In the genomic region with DNA sequence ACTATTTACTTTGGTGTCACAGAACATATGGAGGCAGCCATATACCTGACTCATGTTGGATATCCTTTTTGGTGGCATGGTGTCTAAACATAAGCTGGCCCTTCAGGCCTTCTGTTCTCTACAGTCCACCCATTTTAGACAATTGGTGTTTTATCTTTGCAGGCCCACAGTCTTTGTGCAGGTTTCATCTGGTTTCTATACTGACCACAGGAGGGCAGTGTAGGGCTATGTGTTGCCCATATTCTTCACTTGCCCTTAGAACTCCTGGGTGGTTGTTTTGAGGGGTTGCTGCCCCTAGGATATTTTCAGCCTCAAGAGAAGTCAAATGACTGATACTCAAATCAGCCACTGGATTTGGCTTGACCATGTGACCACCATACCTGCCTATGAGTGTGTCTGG, we compare ENCODE assay signal across 10 mouse cellular contexts. TPM values are rescaled to one million over a fixed set of nuclear protein-coding genes. Genes with fewer than 3 reads are reported as not detected.
DNase-seq lines count a peak whose midpoint lies in the region; ATAC-seq and TF ChIP-seq lines count a peak whose summit lies in the region.
"Had no signal": no experiment of that assay in that cellular context is flagged by ENCODE, and none has a peak within 500 bp of the region (broad histone marks: within the 10 kb centered on the region; RNA-seq: fewer than 3 reads in every experiment).

No protein-coding gene starts in this region.

- peak; percentile 50 for DNase-seq in embryo, embryonic 10 days (ENCODE audit: low spot score)
- DNase-seq in embryo, embryonic 9.5 days (ENCODE audit: extremely low spot score): no peak
- DNase-seq in lung, postnatal 0 days (ENCODE audit: low spot score): no peak
- DNase-seq in lung, adult 18-20 months: no peak
- DNase-seq in brain, adult 2 months (ENCODE audit: low read depth, low spot score): peak; percentile 24
- DNase-seq in naive thymus-derived CD4-positive, alpha-beta T cell, adult 2 months (ENCODE audit: low read depth): peak; percentile 50
- no peak for DNase-seq in hindbrain, embryonic 10.5 days (ENCODE audit: low spot score)
- no peak for DNase-seq in cerebellum, adult 8-10 months
- DNase-seq: right cerebral cortex, adult 18-20 months had no signal

- TF ChIP-seq EP300 in lung, postnatal 0 days (IDR thresholded peaks at IDR 0.05): no peak

- H3K9me3 ChIP-seq in lung, postnatal 0 days (ENCODE audit: low read length): no peaks in the 10 kb centered on the region
- no peaks in the 10 kb centered on the region for H3K9me3 ChIP-seq in hindbrain, embryonic 10.5 days

- H3K27ac ChIP-seq in lung, postnatal 0 days (ENCODE audit: low read length): no peak overlapping the region
- H3K27ac ChIP-seq in hindbrain, embryonic 10.5 days: no peak overlapping the region

- no peak overlapping the region for H3K4me2 ChIP-seq in lung, postnatal 0 days (replicated peaks; ENCODE audit: low read depth, low read length)

- H3K36me3 ChIP-seq in lung, postnatal 0 days (ENCODE audit: insufficient read depth, low read length): no peaks in the 10 kb centered on the region
- H3K36me3 ChIP-seq in hindbrain, embryonic 10.5 days: no peaks in the 10 kb centered on the region

- H3K27me3 ChIP-seq in lung, postnatal 0 days (replicated peaks; ENCODE audit: insufficient read depth, low read length): no peaks in the 10 kb centered on the region
- no peaks in the 10 kb centered on the region for H3K27me3 ChIP-seq in hindbrain, embryonic 10.5 days (ENCODE audit: insufficient read depth, poor library complexity, severe bottlenecking)

- TF ChIP-seq CTCF in lung, postnatal 0 days (IDR thresholded peaks at IDR 0.05): peak; percentile 57

- no peak overlapping the region for H3K9ac ChIP-seq in lung, postnatal 0 days (replicated peaks; ENCODE audit: low read depth)

- H3K4me3 ChIP-seq in lung, postnatal 0 days (ENCODE audit: low read depth, low read length): no peak overlapping the region
- no peak overlapping the region for H3K4me3 ChIP-seq in hindbrain, embryonic 10.5 days

- H3K4me1 ChIP-seq in lung, postnatal 0 days (ENCODE audit: insufficient read depth, low read depth, low read length): no peaks in the 10 kb centered on the region
- no peaks in the 10 kb centered on the region for H3K4me1 ChIP-seq in hindbrain, embryonic 10.5 days (replicated peaks)

- no peak for ATAC-seq in lung, postnatal 0 days

RNA-seq across cellular contexts. Expression of gene Gm364, which starts 5.3 kb away (rescaled TPM):
- polyA plus RNA-seq in lung, postnatal 0 days (2015; fragmentation: Nextera tagmentation; extraction: Ambion mirVana): not detected in 2 replicates
- polyA plus RNA-seq in hindbrain, embryonic 10.5 days (2016; fragmentation: Nextera tagmentation; extraction: Ambion mirVana): not detected in 2 replicates
- polyA plus RNA-seq: forebrain, embryonic 11.5 days had no signal

RNA-seq across cellular contexts. Expression of gene Rbmx, which starts 10.8 kb away (rescaled TPM):
- 50.4 and 52.4 TPM in 2 replicates for polyA plus RNA-seq in lung, postnatal 0 days (2015; fragmentation: Nextera tagmentation; extraction: Ambion mirVana)
- 190 and 204 TPM in 2 replicates for polyA plus RNA-seq in hindbrain, embryonic 10.5 days (2016; fragmentation: Nextera tagmentation; extraction: Ambion mirVana)

Comparison
In these comparisons a context has a peak if more than half of its experiments do, and no peak if none do; other contexts are left out.
1. DNase-seq: peak in embryo, embryonic 10 days (single experiment), brain, adult 2 months (single experiment) and naive thymus-derived CD4-positive, alpha-beta T cell, adult 2 months (single experiment); none in embryo, embryonic 9.5 days (single experiment), lung, postnatal 0 days (single experiment), lung, adult 18-20 months (0 of 2), hindbrain, embryonic 10.5 days (single experiment) and cerebellum, adult 8-10 months (single experiment).